Mouse (Mus musculus) heart, embryonic 10.5 days (tissue): Measurements from ENCODE around the gene Acad11. TPM values are rescaled to one million over a fixed set of nuclear protein-coding genes. Genes with fewer than 3 reads are reported as not detected.

Source experiments
- DNase-seq: peaks from one replicate; pipeline ENCODE4 v3.0.0-alpha.2; 2017; ENCODE audit warnings: low spot score
- H3K27ac ChIP-seq: fragments of 300-500 bp; sonication (generic); 2 replicates; pipeline ENCODE4 v1.5.1; 2016; ENCODE audit warnings: mild to moderate bottlenecking
- H3K27me3 ChIP-seq: fragments of 300-500 bp; sonication (generic); 2 replicates; pipeline ENCODE4 v1.6.1; 2016; ENCODE audit warnings: mild to moderate bottlenecking; ENCODE audit not compliant: poor library complexity, insufficient read depth, severe bottlenecking
- H3K36me3 ChIP-seq: fragments of 300-500 bp; sonication (generic); 2 replicates; pipeline ENCODE4 v1.6.1; 2016; ENCODE audit warnings: mild to moderate bottlenecking, moderate library complexity
- H3K4me1 ChIP-seq: fragments of 300-500 bp; sonication (generic); 2 replicates; pipeline ENCODE4 v1.6.1; 2016; ENCODE audit warnings: mild to moderate bottlenecking
- H3K4me3 ChIP-seq: fragments of 300-500 bp; sonication (generic); 2 replicates; pipeline ENCODE4 v1.5.1; 2016; ENCODE audit warnings: mild to moderate bottlenecking, moderate library complexity
- H3K9me3 ChIP-seq: fragments of 300-500 bp; sonication (generic); 2 replicates; pipeline ENCODE4 v1.6.1; 2016; ENCODE audit warnings: mild to moderate bottlenecking, moderate library complexity
- WGBS: fragments of 180-500 bp; shearing (Covaris S2); methylation state at CpG from one replicate; pipeline ENCODE4 v1.1.7; 2016; 5-methylcytosine and 5-hydroxymethylcytosine counted together
- polyA plus RNA-seq: library from polyadenylated mRNA; unstranded; fragments of >200 nt; fragmentation: Nextera tagmentation; extraction: Ambion mirVana; gene quantifications from 2 replicates; pipeline ENCODE4 v1.2.1, GENCODE M21; 2016

Gene Acad11
- polyA plus RNA-seq, 1 experiment from 2014 or later = 9.1 TPM

- no peak overlapping the region for H3K27ac ChIP-seq
- peak; percentile 48 for DNase-seq
- no peaks in the 10 kb centered on the region for H3K9me3 ChIP-seq
- 80% methylated on average over 4 of the region's 4 CpGs for WGBS
- H3K27me3 ChIP-seq = no peaks in the 10 kb centered on the region
- H3K4me3 ChIP-seq = no peak overlapping the region
- H3K36me3 ChIP-seq = peaks cover 34% of the 10 kb centered on the region
- no peaks in the 10 kb centered on the region for H3K4me1 ChIP-seq
Measured at GRCm38 (mm10) chr9:104043676-104044075, 19.5 kb upstream of the Acad11 start.

GRCm38 (mm10) chr9:104051028-104051427 lies 12.1 kb upstream of the Acad11 start:
- DNase-seq = peak; percentile 58
- H3K36me3 ChIP-seq = peaks cover 96% of the 10 kb centered on the region
- no peak overlapping the region for H3K27ac ChIP-seq
- H3K4me1 ChIP-seq = no peaks in the 10 kb centered on the region
- H3K4me3 ChIP-seq = no peak overlapping the region
- H3K27me3 ChIP-seq = no peaks in the 10 kb centered on the region
- H3K9me3 ChIP-seq = no peaks in the 10 kb centered on the region
- WGBS = 90% methylated on average over 6 of the region's 6 CpGs

- Histone ChIP-seq H3K4me3 (peak within 1 kb of the TSS; percentile 97), H3K36me3 (peaks cover 24% of the 10 kb centered on the region), H3K4me1 (peaks cover 17% of the 10 kb centered on the region), H3K27ac (peak within 1 kb of the TSS; percentile 92), H3K27me3 (no peaks in the 10 kb centered on the region), H3K9me3 (no peaks in the 10 kb centered on the region)
- WGBS = under 1% methylated on average over 59 of the region's 59 CpGs
- no peak for DNase-seq
Measured at GRCm38 (mm10) chr9:104062430-104063243, 540 bp upstream of the Acad11 start, which contains the start of gene Uba5. Uba5 (minus strand) TSS chr9:104063134.

- no peaks in the 10 kb centered on the region for H3K27me3 ChIP-seq
Measured at GRCm38 (mm10) chr9:104064571-104064970, 1.4 kb downstream of the Acad11 start.

GRCm38 (mm10) chr9:104070241-104070640 lies 7.1 kb downstream of the Acad11 start:
- H3K27me3 ChIP-seq = no peaks in the 10 kb centered on the region
- peaks cover 3% of the 10 kb centered on the region; the same call in 1 of the 2 replicates for H3K36me3 ChIP-seq
- H3K27ac ChIP-seq = no peak overlapping the region
- 42% methylated on average over 4 of the region's 4 CpGs for WGBS
- no peak for DNase-seq
- no peaks in the 10 kb centered on the region for H3K4me1 ChIP-seq
- H3K9me3 ChIP-seq = no peaks in the 10 kb centered on the region
- no peak overlapping the region for H3K4me3 ChIP-seq

More at GRCm38 (mm10) chr9:104064571-104064970, 1.4 kb downstream of the Acad11 start:
- WGBS = 30% methylated on average over 1 of the region's 1 CpGs
- DNase-seq = no peak
- Histone ChIP-seq H3K27ac (no peak overlapping the region), H3K4me1 (peaks cover 17% of the 10 kb centered on the region), H3K4me3 (no peak overlapping the region), H3K36me3 (peaks cover 11% of the 10 kb centered on the region), H3K9me3 (no peaks in the 10 kb centered on the region)

- no peak for DNase-seq
- Histone ChIP-seq H3K36me3 (peaks cover 3% of the 10 kb centered on the region; the same call in 1 of the 2 replicates), H3K27ac (no peak overlapping the region), H3K4me3 (no peak overlapping the region), H3K27me3 (no peaks in the 10 kb centered on the region), H3K4me1 (no peaks in the 10 kb centered on the region), H3K9me3 (no peaks in the 10 kb centered on the region)
- WGBS = 71% methylated on average over 8 of the region's 8 CpGs
Measured at GRCm38 (mm10) chr9:104070863-104071604, 7.9 kb downstream of the Acad11 start.

GRCm38 (mm10) chr9:104075808-104076207 lies 12.6 kb downstream of the Acad11 start:
- 63% methylated on average over 2 of the region's 2 CpGs for WGBS
- Histone ChIP-seq H3K4me1 (no peaks in the 10 kb centered on the region), H3K9me3 (no peaks in the 10 kb centered on the region), H3K27ac (no peak overlapping the region), H3K27me3 (no peaks in the 10 kb centered on the region), H3K36me3 (peaks cover 5% of the 10 kb centered on the region; the same call in 1 of the 2 replicates), H3K4me3 (no peak overlapping the region)
- no peak for DNase-seq

- H3K36me3 ChIP-seq = peaks cover 5% of the 10 kb centered on the region; the same call in 1 of the 2 replicates
- no peak overlapping the region for H3K4me3 ChIP-seq
- WGBS = 100% methylated on average over 1 of the region's 1 CpGs
- DNase-seq = peak; percentile 55
- no peaks in the 10 kb centered on the region for H3K9me3 ChIP-seq
- no peak overlapping the region for H3K27ac ChIP-seq
- H3K4me1 ChIP-seq = no peaks in the 10 kb centered on the region
- H3K27me3 ChIP-seq = no peaks in the 10 kb centered on the region
Measured at GRCm38 (mm10) chr9:104078780-104079179, 15.6 kb downstream of the Acad11 start.

- DNase-seq = no peak
- peaks cover 8% of the 10 kb centered on the region; the same call in 1 of the 2 replicates for H3K36me3 ChIP-seq
- 51% methylated on average over 5 of the region's 5 CpGs for WGBS
- H3K9me3 ChIP-seq = no peaks in the 10 kb centered on the region
- H3K27me3 ChIP-seq = no peaks in the 10 kb centered on the region
- H3K4me1 ChIP-seq = no peaks in the 10 kb centered on the region
- H3K4me3 ChIP-seq = no peak overlapping the region
- H3K27ac ChIP-seq = no peak overlapping the region
Measured at GRCm38 (mm10) chr9:104079379-104079778, 16.2 kb downstream of the Acad11 start.

GRCm38 (mm10) chr9:104080038-104080437 lies 16.9 kb downstream of the Acad11 start:
- Histone ChIP-seq H3K9me3 (no peaks in the 10 kb centered on the region), H3K4me3 (no peak overlapping the region), H3K4me1 (no peaks in the 10 kb centered on the region), H3K36me3 (0 out of 2 replicates have a peak, but pooled peaks cover 6% of the 10 kb centered on the region), H3K27me3 (no peaks in the 10 kb centered on the region), H3K27ac (no peak overlapping the region)
- WGBS = 74% methylated on average over 3 of the region's 3 CpGs
- DNase-seq = no peak

GRCm38 (mm10) chr9:104085730-104086429 lies 22.7 kb downstream of the Acad11 start:
- H3K4me1 ChIP-seq = no peaks in the 10 kb centered on the region
- no peak overlapping the region for H3K4me3 ChIP-seq
- H3K36me3 ChIP-seq = 0 out of 2 replicates have a peak, but pooled peaks cover 3% of the 10 kb centered on the region
- peak; percentile 39 for DNase-seq
- no peaks in the 10 kb centered on the region for H3K27me3 ChIP-seq
- H3K9me3 ChIP-seq = no peaks in the 10 kb centered on the region
- WGBS = 64% methylated on average over 4 of the region's 4 CpGs
- no peak overlapping the region for H3K27ac ChIP-seq

GRCm38 (mm10) chr9:104088555-104088954 lies 25.4 kb downstream of the Acad11 start:
- Histone ChIP-seq H3K9me3 (no peaks in the 10 kb centered on the region), H3K27me3 (no peaks in the 10 kb centered on the region), H3K4me1 (no peaks in the 10 kb centered on the region), H3K36me3 (0 out of 2 replicates have a peak, but pooled peaks cover 3% of the 10 kb centered on the region), H3K27ac (0 out of 2 replicates have a peak overlapping the region, but pooled peaks have one; percentile 4), H3K4me3 (no peak overlapping the region)
- 75% methylated on average over 8 of the region's 8 CpGs for WGBS
- DNase-seq = no peak
